Mouse (Mus musculus) urinary bladder, postnatal 4 days (tissue): ENCODE data around the gene Lingo1.
A peak's percentile ranks its signal among the peaks of the same experiment; 100 is the strongest.

Source experiments
- DNase-seq, 2 experiments: peaks; one replicate each; pipeline ENCODE4 v3.0.0; 2021 to 2022; ENCODE audit warnings: low spot score in 2 of 2

The Lingo1 gene

DNA sequence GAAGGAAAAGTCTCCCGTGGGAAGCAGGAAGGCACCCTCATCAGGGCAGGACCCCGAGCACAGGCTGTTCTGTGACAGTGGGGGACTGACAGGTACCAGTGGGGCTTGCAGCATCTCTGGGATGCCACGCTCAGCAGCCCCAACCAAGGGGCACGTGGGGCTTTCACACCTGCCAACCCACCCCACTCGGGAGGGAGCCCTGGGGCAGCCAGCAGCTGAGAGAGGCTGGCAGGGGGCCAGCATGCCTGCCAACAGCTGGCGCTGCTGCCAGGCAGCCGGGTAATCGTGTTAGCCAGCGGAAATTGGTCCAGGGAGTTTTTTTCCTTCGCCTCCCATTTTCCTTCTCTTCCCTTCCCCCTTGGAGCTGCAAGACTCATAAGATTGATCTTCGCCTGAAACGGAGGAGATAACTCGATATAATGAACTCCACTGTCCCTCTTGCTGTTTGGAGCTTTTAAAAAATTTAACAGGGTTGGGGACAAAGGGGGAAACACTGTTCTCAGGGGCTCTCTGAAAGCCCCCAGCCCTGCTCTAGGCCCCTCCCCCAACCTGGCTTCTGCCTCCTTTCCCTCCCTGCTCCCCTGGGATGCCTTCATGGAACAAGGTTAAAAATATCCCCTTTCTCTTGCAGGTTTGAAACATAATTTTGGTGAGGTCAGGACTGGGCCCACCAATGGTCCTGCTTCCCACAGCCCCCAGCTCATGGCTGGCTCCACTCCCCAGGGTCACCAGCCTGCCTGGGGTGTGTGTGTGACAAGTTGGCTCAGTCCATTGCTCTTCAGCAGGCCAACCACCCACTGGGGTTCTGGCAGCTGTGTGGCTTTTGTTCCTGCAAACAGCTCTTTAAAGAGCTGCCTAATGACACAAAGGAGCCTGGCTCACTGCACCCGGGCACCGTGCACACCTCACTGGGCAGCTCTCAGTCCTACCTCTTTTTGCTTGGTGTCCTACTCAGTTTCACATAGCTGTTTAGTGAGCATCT lies 68.3 kb downstream of the Lingo1 start:
- no peak for DNase-seq

DNA sequence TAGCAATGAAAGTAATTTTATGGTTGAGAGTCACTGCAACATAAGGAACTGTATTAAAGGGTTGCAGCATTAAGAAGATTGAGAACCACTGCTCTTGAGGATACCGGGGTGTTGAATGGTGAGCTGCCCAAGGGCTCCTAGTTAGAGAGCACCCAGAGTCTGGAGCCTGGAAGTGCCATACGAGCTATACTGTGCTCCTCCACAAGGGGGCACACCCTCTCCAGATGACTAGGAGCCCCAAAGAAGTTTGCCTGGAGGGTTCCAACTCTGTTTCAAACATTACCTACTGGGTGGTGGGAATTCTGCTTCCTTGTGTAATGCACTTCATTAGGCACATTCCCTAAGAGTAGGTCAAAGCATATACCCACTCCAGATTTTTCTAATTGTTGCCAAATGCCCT lies 70.5 kb downstream of the Lingo1 start:
- DNase-seq, result no peak

DNA sequence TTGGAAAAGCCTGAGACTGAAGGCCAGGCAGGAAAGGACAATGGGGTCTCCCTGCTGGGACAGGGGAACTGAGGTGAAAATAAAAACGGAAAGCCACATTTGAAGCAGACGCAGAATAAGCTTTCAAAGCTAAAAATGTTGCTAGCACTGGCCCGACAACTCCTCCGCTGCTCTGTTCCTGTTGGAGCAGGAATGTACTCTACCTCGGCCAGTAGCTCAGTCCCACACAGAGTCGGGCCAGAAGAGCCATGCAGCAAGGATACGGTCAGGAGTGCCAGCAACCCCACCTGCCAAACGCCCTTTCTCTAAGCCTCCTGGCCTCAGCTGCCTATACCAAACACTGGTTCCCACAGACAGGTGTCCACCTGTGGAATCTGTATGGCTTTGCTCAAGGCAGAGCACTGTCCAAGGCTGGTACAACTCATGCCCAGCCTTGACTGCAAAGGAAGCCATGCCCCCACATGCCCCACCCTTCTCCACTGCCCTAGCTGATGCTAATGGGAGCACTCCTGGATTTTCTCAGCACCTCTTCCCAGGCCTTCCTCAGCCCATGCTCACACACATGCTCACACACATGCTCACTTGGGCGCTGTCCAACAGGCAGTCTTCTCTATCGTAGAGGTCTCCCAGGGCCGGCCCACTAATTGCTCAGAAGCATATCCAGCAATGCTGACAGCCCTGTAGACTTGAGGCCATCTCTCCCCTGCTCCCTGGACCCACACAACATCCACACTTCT lies 74.0 kb downstream of the Lingo1 start:
- no peak for DNase-seq

DNA sequence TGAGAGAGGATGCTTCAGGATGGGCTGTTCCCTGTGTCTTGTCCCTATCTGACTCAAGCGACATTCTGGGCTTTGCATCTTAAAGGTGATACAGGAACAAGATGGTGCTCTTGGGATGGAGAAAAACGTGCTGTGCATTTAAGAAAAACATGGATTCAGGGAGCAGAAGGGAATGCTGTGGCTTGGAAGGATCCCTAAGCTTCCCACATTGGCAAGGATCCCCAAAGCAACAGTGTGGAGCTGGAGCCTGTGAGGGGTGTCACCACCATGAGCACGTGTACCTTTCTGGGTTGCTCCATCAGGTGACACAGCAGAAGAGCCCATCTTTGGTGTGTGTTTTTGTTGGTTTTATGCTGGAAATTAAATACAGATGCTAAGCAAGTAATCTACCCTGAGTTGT lies 77.3 kb downstream of the Lingo1 start:
- DNase-seq, result no peak

DNA sequence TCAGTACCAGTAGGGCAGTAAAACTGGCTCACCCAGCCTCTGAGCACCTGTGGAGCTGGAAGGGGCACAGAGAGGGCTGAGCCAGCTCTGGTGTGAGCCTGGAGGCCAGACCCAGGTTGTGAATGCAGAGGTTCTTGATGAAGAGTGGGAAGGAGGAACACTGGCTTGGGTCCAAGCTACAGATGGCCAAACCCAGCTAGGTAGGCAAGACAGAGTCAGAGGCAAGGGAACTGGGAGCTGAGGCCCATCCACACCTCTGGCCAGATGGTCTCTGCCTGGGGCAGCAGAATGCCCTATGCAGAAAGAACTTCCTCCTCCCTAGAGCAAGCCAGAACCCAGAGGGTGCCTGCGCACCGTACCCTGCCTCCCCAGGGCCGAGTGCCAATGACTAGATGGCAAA lies 79.7 kb downstream of the Lingo1 start:
- DNase-seq, result no peak

DNA sequence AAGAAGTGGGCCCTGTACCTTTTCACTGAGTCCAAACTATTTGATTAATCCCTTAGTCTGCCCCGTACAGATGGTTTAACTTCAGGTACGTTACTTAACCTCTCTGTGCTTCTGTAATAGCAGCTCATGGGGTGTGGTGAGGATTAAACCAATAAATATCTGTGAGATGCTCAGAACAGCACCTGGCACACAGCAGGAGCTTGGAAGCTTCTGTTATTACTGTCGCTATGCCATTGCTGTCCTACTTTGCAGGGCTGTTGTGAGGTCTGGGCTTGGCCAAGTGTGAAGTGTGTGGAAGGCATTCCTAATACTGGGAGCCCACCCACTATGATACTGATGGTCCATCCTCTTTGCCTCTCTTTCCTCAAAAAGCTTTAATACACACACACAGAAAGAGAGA lies 80.2 kb downstream of the Lingo1 start:
- DNase-seq, result no peak

- DNase-seq, result no peak
Measured at GRCm38 (mm10) chr9:56714391-56714790, 81.9 kb downstream of the Lingo1 start.

GRCm38 (mm10) chr9:56712667-56713369 lies 83.5 kb downstream of the Lingo1 start:
- no peak for DNase-seq

DNA sequence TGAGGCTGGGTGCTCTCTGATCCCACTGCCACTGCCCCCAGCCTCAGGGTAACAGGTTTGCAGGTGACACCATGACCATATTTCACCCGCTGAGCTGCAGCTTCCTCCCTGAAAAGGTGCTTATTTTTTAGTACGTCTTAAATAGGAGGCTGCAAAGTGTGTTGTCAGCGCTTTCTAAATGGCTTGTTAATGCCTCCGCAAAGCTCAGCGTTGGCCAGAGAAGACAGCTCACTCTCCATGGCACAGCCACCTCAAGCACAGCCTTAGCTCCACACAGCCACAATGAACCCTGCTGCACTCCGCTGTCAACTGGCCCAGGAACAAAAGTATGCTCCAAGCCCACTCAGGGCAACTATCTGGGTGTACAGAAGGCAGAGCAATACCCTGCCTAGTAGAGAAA lies 85.3 kb downstream of the Lingo1 start:
- no peak for DNase-seq

DNA sequence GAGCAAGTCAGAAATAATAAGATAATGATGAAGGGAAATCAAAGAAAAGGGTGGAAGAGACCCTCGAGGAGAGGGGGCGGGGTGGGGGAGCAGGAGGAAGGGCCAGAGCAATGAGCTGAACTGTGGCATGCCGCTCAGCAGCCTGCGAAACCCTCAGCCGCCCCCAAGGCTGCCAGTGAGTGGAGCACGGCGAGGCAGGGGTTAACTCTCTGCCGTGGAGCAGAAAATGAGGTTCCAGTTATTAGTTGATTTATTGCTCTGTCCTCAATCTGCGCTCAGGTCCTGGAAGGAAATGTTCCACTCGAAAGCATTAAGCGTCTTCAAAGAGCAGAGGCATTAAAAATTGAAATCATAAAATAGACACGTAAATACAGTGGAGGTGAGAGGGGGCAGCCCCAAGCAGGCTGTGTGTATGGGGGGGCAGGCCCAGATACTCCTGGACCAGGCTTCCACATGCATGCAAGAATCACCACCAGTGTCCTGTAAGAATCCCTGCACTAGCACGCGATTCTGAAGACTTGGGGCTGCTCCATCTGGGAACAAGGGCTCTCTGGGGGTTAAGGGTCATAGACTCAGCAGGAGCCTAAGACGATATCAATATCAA lies 89.7 kb downstream of the Lingo1 start:
- no peak for DNase-seq

GRCm38 (mm10) chr9:56701394-56701793 lies 94.9 kb downstream of the Lingo1 start:
- no peak for DNase-seq

DNA sequence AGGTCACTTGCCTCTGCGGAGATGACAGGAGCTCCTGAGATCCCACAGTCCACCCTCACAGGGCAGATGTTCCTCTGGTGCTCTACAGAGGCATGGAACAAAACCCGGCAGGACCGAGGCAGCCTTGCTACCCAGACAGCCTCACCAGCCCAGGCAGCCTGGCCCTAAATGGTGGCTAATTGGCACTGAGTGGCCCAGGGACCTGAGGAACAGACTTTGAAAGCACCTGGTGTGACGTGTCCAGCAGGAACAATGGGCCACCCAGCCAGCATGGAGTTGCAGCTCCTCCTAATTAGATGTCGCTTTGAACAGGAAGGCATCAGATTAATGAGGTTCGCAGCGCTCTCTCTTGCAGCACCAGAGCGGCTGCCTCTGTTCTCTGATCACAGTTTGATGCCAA lies 95.4 kb downstream of the Lingo1 start:
- DNase-seq, result no peak

GRCm38 (mm10) chr9:56698715-56699370 lies 97.4 kb downstream of the Lingo1 start:
- DNase-seq, result no peak

GRCm38 (mm10) chr9:56694079-56694478 lies 102.2 kb downstream of the Lingo1 start:
- no peak for DNase-seq

- DNase-seq, result no peak
Measured at GRCm38 (mm10) chr9:56691226-56691625, 105.0 kb downstream of the Lingo1 start.

GRCm38 (mm10) chr9:56690679-56691078 lies 105.6 kb downstream of the Lingo1 start:
- no peak for DNase-seq

GRCm38 (mm10) chr9:56687490-56687889 lies 108.8 kb downstream of the Lingo1 start:
- no peak for DNase-seq

DNA sequence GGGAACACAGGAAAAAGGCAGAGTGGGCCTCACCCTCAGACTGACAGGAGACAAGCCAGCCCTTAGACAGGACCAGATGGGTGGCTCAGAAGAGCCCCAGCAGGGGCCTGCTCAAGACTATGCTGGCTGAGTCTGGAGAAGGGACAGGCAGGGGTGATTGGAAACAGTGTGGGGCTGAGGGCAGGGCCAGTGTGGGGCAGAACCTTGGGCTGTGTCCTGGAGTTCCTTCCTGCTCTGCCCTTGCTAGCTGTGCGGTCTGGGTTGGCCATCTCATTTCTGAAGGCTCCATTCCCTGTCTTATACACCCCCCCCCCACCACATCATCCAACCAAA lies 109.2 kb downstream of the Lingo1 start:
- no peak for DNase-seq

DNA sequence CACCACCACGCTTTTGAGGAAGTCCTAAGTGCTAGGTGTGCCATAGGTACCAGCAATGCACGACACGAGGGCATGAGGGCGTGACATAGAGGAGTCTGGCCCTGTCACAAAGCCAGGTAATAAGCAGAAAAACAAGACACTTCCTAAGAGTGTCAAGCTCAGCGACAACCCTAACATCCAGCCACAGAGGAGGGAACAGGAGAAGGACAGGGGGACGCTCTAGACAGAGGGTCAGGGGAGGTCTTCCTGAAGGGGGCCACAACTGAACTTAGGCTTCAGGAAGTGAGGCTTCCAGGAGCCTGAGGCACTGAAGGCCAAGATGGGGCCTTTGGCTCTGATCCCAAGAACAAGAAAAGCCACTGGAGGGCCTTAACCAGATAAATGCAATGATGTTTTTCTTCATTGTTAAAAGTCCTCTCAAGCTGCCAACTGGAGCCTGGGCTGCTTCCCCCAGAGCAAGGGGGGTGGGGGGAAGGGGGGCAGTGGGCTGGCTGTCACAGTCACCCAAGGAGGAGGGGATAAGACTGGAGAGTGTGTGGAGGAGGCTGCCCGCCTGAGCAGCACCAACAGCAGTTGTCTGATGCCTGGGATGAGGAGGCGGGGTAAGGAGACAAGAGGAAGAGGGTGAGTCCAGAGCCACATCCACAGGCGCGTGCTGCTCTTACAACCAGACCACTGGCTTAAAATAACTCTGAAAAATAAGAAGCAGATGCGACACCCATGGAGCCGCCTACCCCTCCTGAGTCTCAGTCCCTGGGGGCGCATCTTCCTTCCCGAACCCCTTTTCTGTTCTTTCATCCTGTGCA lies 109.7 kb downstream of the Lingo1 start:
- peak in 1 of 2 experiments; percentile 25 for DNase-seq

DNA sequence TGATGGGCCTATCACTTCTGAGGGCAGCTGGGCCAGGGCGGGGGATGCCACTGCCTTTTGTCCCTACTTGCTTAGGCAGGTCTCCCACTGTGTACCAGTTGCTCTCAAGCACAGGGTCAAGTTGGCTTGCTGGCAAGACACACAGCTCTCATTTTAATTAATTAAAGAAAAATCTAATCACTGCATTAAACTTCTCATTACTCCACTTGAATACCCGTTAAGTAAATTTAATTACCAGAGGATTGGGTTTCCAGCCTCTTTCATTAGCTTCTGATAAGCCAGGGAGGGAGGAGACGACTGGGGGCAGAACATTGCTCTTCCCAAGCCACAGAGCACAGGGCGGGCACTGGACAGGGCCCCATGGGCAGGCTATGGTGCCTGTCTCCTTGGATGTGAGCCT lies 113.4 kb downstream of the Lingo1 start:
- DNase-seq, result no peak

- DNase-seq, result no peak
Measured at GRCm38 (mm10) chr9:56681950-56682349, 114.3 kb downstream of the Lingo1 start.
